Mouse (Mus musculus) adrenal gland, adult (tissue): ENCODE measurements around the gene Rhbg.
"Not testable (repeated sequence)": the region's sequence is repeated elsewhere in the genome, so short reads cannot be mapped to it uniquely, and the experiment has no call there.

ENCODE experiments used
- DNase-seq, 2 experiments: peaks; one replicate each; pipeline ENCODE4 v3.0.0; 2022 to 2023; ENCODE audit warnings: low spot score in 1 of 2; ENCODE audit not compliant: inconsistent age in 2 of 2

Gene Rhbg

DNA sequence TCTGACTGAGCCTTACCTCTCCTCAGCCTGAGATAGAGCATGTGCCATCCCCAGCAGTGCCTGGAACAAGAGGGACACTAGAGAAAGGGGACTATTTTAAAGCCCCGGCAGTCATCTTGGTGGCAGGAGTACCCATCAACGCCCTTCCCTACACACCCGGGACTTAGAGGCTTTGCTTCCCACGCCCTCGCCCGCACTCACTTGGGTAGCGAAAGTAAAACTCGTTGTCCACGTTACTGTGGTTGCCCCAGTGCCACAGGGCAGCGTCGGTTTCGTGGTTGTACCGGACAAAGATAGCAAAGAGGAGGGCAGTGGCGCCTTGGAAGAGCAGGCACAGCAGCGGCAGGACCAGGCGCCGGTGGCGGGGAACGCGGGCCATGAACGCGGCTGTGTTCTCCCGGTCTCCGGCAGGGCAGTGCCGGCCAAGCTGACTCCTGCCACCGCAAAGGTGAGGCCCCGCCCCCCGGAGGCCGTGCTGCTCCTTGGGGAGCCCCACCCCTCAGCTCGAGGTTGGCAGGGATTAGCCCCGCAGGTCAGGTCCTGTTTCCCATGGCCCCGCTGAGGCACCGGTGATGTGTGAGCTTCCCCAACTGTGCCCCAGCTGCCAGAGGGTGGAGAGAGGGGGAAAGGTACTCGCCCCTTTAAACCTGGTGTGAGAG is at the start of gene Rhbg:
Rhbg (minus strand) TSS at position 442 of the 659 bp plus-strand sequence.
- peak; percentile 81 to 88 for DNase-seq

DNA sequence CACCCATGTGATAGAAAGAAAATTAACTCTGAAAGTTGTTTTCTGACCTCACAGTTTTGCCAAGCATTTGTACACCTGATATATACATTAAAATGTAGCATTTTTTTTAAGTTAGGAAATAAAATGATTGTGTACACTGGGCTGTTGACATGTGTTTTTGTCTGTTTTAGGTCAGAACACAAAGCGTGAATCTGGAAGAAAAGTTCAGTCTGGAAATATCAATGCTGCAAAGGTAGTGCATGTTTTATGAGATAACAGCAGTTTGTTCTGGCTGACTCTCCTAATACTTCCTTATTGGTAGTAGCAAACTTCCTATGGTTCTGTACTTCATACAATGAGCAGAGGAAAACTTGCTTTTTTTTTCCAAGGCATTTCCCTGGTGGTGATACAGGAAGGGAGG is 44.7 kb upstream of the Rhbg start:
- no peak for DNase-seq

GRCm38 (mm10) chr3:88297321-88297851 is 42.9 kb upstream of the Rhbg start:
- no peak for DNase-seq

- DNase-seq: peak; percentile 98 to 99
Observed at GRCm38 (mm10) chr3:88296561-88297318, 42.2 kb upstream of the Rhbg start, which contains the start of the genes Tsacc and Cct3. Gene Tsacc (minus strand): TSS chr3:88296999. Gene Cct3 (plus strand): TSS chr3:88297116.

- no peak for DNase-seq
Observed at GRCm38 (mm10) chr3:88296110-88296560, 41.6 kb upstream of the Rhbg start.

DNA sequence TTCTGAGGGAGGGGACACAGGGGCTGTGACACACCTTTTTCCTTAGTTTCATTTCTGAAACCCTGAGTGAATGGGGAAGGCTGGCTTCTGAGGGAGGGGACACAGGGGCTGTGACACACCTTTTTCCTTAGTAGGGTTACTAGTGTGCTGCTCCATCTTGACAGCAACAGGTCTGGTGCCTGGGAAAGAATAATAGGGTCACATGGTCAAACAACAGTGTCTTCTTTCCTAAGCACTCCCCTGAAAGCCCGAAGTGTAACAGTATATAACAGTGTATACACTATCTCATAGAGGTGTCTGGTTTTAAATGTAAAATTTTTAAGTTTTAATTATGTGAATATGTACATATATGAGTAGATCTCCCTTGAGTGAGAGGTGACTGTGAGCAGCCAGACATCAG is 40.8 kb upstream of the Rhbg start:
- not testable (repeated sequence) for DNase-seq

DNA sequence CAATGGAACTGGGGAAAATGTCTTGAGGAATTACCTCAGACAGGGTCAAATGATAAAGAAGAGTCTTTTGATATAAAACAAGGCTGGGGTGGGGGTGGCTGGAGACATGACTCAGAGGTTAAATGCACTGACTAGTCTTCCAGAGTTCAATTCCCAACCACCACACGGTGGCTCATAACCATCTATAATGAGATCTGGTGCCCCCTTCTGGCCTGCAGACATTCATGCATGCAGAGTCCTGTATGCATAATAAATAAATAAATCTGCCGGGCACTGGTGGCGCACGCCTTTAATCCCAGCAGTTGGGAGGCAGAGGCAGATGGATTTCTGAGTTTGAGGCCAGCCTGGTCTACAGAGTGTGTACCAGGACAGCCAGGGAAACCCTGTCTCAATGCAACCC is 37.5 kb upstream of the Rhbg start:
- DNase-seq: peak; percentile 32 to 72

- not testable (repeated sequence) for DNase-seq
Observed at GRCm38 (mm10) chr3:88288133-88288713, 33.7 kb upstream of the Rhbg start.

DNA sequence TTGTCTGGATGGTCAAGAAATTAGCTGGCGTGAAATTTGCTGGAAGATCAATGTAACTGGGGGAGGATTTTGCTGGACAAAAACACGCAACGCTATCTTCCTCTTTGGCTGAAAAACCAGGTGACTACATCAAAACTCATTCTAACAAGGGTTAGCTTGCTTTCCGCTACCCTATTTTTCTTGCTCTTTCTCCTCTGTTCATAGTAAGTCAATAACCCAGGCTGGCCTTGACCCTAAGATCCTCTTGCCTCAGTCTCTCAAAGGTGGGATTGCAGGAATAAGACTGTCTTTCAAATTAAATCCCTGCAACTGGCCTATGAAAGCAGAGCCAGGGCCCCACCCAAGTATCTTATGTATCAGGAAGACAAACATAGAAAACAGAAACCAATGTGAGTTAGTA is 32.6 kb upstream of the Rhbg start, which contains the start of gene Gm38392:
Gm38392 (minus strand) TSS at position 101 of the 400 bp plus-strand sequence.
- DNase-seq: no peak

DNA sequence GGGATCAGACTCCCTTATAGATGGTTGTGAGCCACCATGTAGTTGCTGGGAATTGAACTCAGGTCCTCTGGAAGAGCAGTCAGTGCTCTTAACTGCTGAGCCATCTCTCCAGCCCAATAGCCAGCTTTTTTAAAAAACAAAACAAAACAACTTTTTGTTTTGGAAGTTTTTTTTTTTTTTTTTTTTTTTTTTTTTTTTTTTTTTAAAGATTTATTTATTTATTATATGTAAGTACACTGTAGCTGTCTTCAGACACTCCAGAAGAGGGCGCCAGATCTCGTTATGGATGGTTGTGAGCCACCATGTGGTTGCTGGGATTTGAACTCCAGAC is 31.0 kb upstream of the Rhbg start:
- DNase-seq: not testable (repeated sequence)

DNA sequence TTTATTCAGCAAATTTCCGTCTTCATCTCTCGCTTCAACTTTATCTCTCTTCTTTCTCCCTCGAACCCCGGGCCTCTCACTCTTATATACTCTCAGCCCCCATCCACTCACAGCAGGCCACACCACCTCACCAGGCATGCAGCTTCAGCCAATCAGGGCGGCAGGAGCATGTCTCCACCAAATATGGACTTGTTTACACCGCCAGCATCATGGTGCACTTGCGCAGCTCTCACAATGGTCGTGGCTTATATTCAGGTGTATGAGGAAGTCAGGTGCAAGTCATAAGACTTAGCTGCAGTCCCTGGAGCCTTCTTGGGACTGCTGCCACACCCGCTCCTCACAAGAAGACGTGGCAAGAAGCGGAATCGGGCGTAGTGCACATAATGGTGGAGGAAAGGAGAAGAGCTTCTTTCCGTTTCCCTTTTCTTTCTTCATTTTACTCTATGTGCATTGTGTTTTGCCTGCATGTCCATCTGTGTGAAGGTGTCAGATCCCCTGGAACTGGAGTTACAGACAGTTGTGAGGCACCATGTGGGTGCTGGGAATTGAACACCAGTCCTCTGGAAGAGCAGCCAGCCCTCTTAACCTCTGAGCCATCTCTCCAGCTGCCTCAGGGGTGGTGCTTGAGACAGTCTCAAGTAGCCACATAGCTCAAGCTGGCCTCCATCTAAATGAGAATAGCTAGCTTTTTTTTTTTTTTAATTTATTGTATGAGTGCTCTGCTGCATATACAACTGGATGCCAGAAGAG is 30.5 kb upstream of the Rhbg start:
- DNase-seq: not testable (repeated sequence)

GRCm38 (mm10) chr3:88281141-88281916 is 26.8 kb upstream of the Rhbg start:
- DNase-seq: not testable (repeated sequence)

DNA sequence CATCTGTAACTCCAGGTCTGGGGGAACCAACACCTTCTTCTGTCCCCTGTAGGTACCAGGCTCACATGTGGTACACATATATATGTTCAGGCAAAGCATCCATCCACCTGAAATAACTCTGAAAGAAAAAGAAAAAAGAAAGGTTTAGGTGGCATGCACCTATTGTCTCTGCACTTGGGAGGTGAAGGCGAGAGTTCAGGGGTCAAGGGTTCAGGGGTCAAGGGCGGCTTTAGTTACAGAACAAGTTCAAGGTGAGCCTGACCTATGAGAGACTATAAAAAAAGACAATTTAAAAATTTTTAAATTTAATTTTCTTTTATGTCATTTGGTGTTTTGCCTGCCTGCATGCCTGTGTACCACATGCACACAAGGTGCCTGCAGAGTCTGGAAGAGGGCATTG is 25.5 kb upstream of the Rhbg start:
- no peak for DNase-seq

GRCm38 (mm10) chr3:88276529-88277143 is 22.1 kb upstream of the Rhbg start:
- peak; percentile 37 to 81 for DNase-seq

GRCm38 (mm10) chr3:88276121-88276520 is 21.6 kb upstream of the Rhbg start:
- no peak for DNase-seq

- DNase-seq: no peak
Observed at GRCm38 (mm10) chr3:88274002-88274401, 19.5 kb upstream of the Rhbg start.

- DNase-seq: no peak
Observed at GRCm38 (mm10) chr3:88271859-88272258, 17.4 kb upstream of the Rhbg start.

- not testable (repeated sequence) for DNase-seq
Observed at GRCm38 (mm10) chr3:88271298-88271697, 16.8 kb upstream of the Rhbg start.

DNA sequence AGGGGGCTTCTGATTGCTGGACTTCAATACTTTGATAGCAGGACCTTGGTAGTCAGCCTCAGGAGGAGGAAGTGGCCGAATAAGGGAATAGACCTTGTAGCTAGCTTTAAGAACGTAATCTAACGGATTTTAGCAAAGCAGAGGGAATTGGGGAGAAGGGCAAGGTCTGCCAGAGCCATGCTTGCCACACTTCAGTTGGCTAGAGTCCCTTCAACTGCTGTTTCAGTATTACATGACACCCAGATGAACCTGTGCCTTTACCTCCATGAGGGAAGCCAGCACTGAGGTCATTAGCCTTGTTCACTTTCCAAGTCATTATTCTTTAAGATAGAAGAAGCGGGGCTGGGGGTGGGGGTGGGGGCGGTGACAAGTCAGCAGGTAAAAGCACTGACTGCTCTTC is 14.5 kb upstream of the Rhbg start:
- DNase-seq: no peak

DNA sequence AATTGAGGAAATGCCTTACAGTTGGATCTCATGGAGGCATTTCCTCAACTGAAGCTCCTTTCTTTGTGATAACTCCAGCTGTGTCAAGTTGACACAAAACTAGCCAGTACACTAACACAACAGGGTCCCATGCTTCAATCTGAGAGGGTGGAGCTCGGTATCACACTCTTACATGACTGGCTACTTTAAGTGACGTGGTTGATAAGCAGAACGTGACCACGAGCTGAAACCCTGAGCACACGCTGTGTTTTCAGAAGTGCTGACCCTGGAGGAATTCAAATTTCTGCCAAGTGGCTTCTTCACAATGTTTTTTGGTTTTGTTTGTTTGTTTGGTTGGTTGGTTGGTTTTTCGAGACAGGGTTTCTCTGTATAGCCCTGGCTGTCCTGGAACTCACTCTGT is 13.5 kb upstream of the Rhbg start:
- not testable (repeated sequence) for DNase-seq
